Mouse (Mus musculus) neural tube, embryonic 14.5 days (tissue): ENCODE measurements at regions not wholly inside any gene's neighbourhood (a gene's known extent, or its start where the extent isn't known, plus 50 kb on each side); places are given as distances from the start of the nearest gene placed in this dataset.

Source experiments
- ATAC-seq: fragments of 200-750 bp; cut with Nextera tagmentation; 2 replicates; pipeline ENCODE4 v1.8.0; 2017; ENCODE audit warnings: low read depth, mild to moderate bottlenecking, moderate TSS enrichment, moderate library complexity
- H3K27ac ChIP-seq: fragments of 300-500 bp; sonication (generic); 2 replicates; pipeline ENCODE4 v1.5.1; 2014; ENCODE audit warnings: low read depth, mild to moderate bottlenecking, control low read depth, low read length, moderate library complexity, mixed read lengths
- H3K27me3 ChIP-seq: fragments of 300-500 bp; sonication (generic); 2 replicates; pipeline ENCODE4 v1.6.1; 2014; ENCODE audit warnings: low read length; ENCODE audit not compliant: control insufficient read depth, insufficient read depth
- H3K36me3 ChIP-seq: fragments of 300-500 bp; sonication (generic); 2 replicates; pipeline ENCODE4 v1.6.1; 2014; ENCODE audit warnings: low read length, mixed read lengths; ENCODE audit not compliant: control insufficient read depth, insufficient read depth
- H3K4me1 ChIP-seq: fragments of 300-500 bp; sonication (generic); 2 replicates; pipeline ENCODE4 v1.6.1; 2014; ENCODE audit warnings: low read length; ENCODE audit not compliant: control insufficient read depth, insufficient read depth
- H3K4me2 ChIP-seq: fragments of 300-500 bp; sonication (generic); 2 replicates; pipeline ENCODE4 v1.6.1; 2014; ENCODE audit warnings: mild to moderate bottlenecking, low read depth, low read length, control low read depth
- H3K4me3 ChIP-seq: fragments of 300-500 bp; sonication (generic); 2 replicates; pipeline ENCODE4 v1.5.1; 2014; ENCODE audit warnings: low read depth, low read length, control low read depth, mixed read lengths
- H3K9ac ChIP-seq: fragments of 300-500 bp; sonication (generic); replicated peaks from 2 replicates; pipeline ENCODE4 v1.6.1; 2014; ENCODE audit warnings: low read depth, mild to moderate bottlenecking, control low read depth, low read length, mixed read lengths
- H3K9me3 ChIP-seq: fragments of 300-500 bp; sonication (generic); 2 replicates; pipeline ENCODE4 v1.6.1; 2016; ENCODE audit warnings: low read length; ENCODE audit not compliant: control insufficient read depth
- WGBS: fragments of 180-500 bp; shearing (Covaris S2); extraction: QIAGEN DNeasy Blood & Tissue Kit; methylation state at CpG from one replicate; pipeline ENCODE4 v1.1.7; 2014; 5-methylcytosine and 5-hydroxymethylcytosine counted together

GRCm38 (mm10) chr4:64228341-64228740 lies 181.5 kb upstream of the Tnc start:
- Histone ChIP-seq H3K27ac (no peak overlapping the region), H3K27me3 (no peaks in the 10 kb centered on the region), H3K4me2 (no peak overlapping the region), H3K36me3 (no peaks in the 10 kb centered on the region), H3K9ac (no peak overlapping the region), H3K9me3 (no peaks in the 10 kb centered on the region), H3K4me3 (no peak overlapping the region), H3K4me1 (no peaks in the 10 kb centered on the region)
- WGBS = 65% methylated on average over 3 of the region's 3 CpGs
- ATAC-seq = no peak

- no peak overlapping the region for H3K9ac ChIP-seq
- H3K4me2 ChIP-seq = no peak overlapping the region
- H3K4me1 ChIP-seq = no peaks in the 10 kb centered on the region
- H3K36me3 ChIP-seq = no peaks in the 10 kb centered on the region
- H3K27ac ChIP-seq = no peak overlapping the region
- H3K9me3 ChIP-seq = no peaks in the 10 kb centered on the region
- H3K27me3 ChIP-seq = no peaks in the 10 kb centered on the region
- ATAC-seq = no peak
- H3K4me3 ChIP-seq = no peak overlapping the region
Observed at GRCm38 (mm10) chr4:64226635-64227034, 179.8 kb upstream of the Tnc start.

GRCm38 (mm10) chr4:64224918-64225317 lies 178.1 kb upstream of the Tnc start:
- no peaks in the 10 kb centered on the region for H3K4me1 ChIP-seq
- no peak overlapping the region for H3K4me2 ChIP-seq
- H3K27me3 ChIP-seq = no peaks in the 10 kb centered on the region
- H3K9ac ChIP-seq = no peak overlapping the region
- WGBS = 85% methylated on average over 5 of the region's 5 CpGs
- no peaks in the 10 kb centered on the region for H3K36me3 ChIP-seq
- H3K9me3 ChIP-seq = no peaks in the 10 kb centered on the region
- H3K4me3 ChIP-seq = no peak overlapping the region
- H3K27ac ChIP-seq = no peak overlapping the region
- ATAC-seq = no peak

- no peak overlapping the region for H3K4me2 ChIP-seq
- 88% methylated on average over 2 of the region's 2 CpGs for WGBS
- H3K4me3 ChIP-seq = no peak overlapping the region
- no peaks in the 10 kb centered on the region for H3K36me3 ChIP-seq
- H3K4me1 ChIP-seq = no peaks in the 10 kb centered on the region
- no peak overlapping the region for H3K9ac ChIP-seq
- H3K9me3 ChIP-seq = no peaks in the 10 kb centered on the region
- no peak for ATAC-seq
- no peak overlapping the region for H3K27ac ChIP-seq
- no peaks in the 10 kb centered on the region for H3K27me3 ChIP-seq
Observed at GRCm38 (mm10) chr4:64219802-64220201, 173.0 kb upstream of the Tnc start.

GRCm38 (mm10) chr4:64207118-64207868 lies 160.5 kb upstream of the Tnc start:
- no peak overlapping the region for H3K4me3 ChIP-seq
- no peaks in the 10 kb centered on the region for H3K36me3 ChIP-seq
- H3K9me3 ChIP-seq = no peaks in the 10 kb centered on the region
- peak; percentile 61; the same call in 1 of the 2 replicates for ATAC-seq
- no peaks in the 10 kb centered on the region for H3K4me1 ChIP-seq
- no peaks in the 10 kb centered on the region for H3K27me3 ChIP-seq
- H3K27ac ChIP-seq = no peak overlapping the region
- H3K4me2 ChIP-seq = no peak overlapping the region
- no peak overlapping the region for H3K9ac ChIP-seq
- 35% methylated on average over 8 of the region's 8 CpGs for WGBS

GRCm38 (mm10) chr4:64200808-64201190 lies 154.0 kb upstream of the Tnc start:
- no peak overlapping the region for H3K27ac ChIP-seq
- no peaks in the 10 kb centered on the region for H3K9me3 ChIP-seq
- WGBS = 85% methylated on average over 3 of the region's 3 CpGs
- H3K27me3 ChIP-seq = no peaks in the 10 kb centered on the region
- H3K4me2 ChIP-seq = no peak overlapping the region
- H3K36me3 ChIP-seq = no peaks in the 10 kb centered on the region
- H3K9ac ChIP-seq = no peak overlapping the region
- H3K4me1 ChIP-seq = no peaks in the 10 kb centered on the region
- no peak for ATAC-seq
- no peak overlapping the region for H3K4me3 ChIP-seq

GRCm38 (mm10) chr4:64200151-64200807 lies 153.5 kb upstream of the Tnc start:
- Histone ChIP-seq H3K4me3 (no peak overlapping the region), H3K4me1 (no peaks in the 10 kb centered on the region), H3K9ac (no peak overlapping the region), H3K27ac (no peak overlapping the region), H3K27me3 (no peaks in the 10 kb centered on the region), H3K36me3 (no peaks in the 10 kb centered on the region), H3K9me3 (no peaks in the 10 kb centered on the region), H3K4me2 (no peak overlapping the region)
- 50% methylated on average over 3 of the region's 3 CpGs for WGBS
- peak; percentile 81 for ATAC-seq

GRCm38 (mm10) chr4:64184986-64185385 lies 138.2 kb upstream of the Tnc start:
- Histone ChIP-seq H3K9ac (no peak overlapping the region), H3K9me3 (no peaks in the 10 kb centered on the region), H3K4me1 (no peaks in the 10 kb centered on the region), H3K4me2 (no peak overlapping the region), H3K36me3 (no peaks in the 10 kb centered on the region), H3K27ac (no peak overlapping the region), H3K4me3 (no peak overlapping the region), H3K27me3 (no peaks in the 10 kb centered on the region)
- no peak for ATAC-seq

- 33% methylated on average over 3 of the region's 3 CpGs for WGBS
- no peak for ATAC-seq
Observed at GRCm38 (mm10) chr4:64175938-64176337, 129.1 kb upstream of the Tnc start.

More at GRCm38 (mm10) chr4:64175938-64176337, 129.1 kb upstream of the Tnc start:
- no peaks in the 10 kb centered on the region for H3K4me1 ChIP-seq
- H3K36me3 ChIP-seq = no peaks in the 10 kb centered on the region
- no peak overlapping the region for H3K4me3 ChIP-seq
- no peaks in the 10 kb centered on the region for H3K27me3 ChIP-seq
- no peaks in the 10 kb centered on the region for H3K9me3 ChIP-seq
- H3K9ac ChIP-seq = no peak overlapping the region
- H3K27ac ChIP-seq = no peak overlapping the region
- H3K4me2 ChIP-seq = no peak overlapping the region
